Mouse (Mus musculus): Measurements from ENCODE around the gene Cd300lg.

DNA sequence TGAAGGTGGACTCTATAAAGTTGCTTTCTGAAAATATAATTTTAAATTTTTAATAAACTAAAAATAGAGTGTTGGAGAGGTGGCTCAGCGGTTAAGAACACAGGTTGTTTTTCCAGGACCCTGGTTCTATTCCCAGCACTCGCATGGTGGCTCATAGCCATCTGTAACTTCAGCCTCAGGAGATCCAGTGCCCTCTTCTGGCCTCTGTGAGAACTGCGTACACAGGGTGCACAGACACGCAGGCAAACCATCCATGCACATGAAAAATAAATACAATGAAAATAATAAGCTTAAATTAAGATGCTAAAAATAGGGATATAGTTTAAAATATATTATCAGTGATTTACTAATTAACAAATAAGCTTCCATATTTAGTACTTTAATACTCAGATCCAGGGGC is 663 bp upstream of the Cd300lg start:
- TF ChIP-seq FOSL1 (IDR thresholded peaks at IDR 0.05; ENCODE audit: insufficient read depth, low read length, poor library complexity, severe bottlenecking) (no peak), CTCF (IDR thresholded peaks at IDR 0.05; ENCODE audit: control insufficient read depth, insufficient read depth, insufficient read length) (no peak), MYOG (IDR thresholded peaks at IDR 0.05; ENCODE audit: control insufficient read depth, extremely low read depth, insufficient read length) (no peak), MYOD1 (IDR thresholded peaks at IDR 0.05; ENCODE audit: control insufficient read depth, insufficient read length, low read depth) (no peak)

Measured in C2C12 (cell line).